Mouse (Mus musculus) CH12.LX (cell line): ENCODE data around the gene Pin1. TPM values are rescaled to one million over a fixed set of nuclear protein-coding genes. Genes with fewer than 3 reads are reported as not detected.

ENCODE experiments used
- DNase-seq: peaks from one replicate; pipeline ENCODE4 v3.0.0-alpha.2; 2013; ENCODE audit errors: extremely low read depth
- H3K27ac ChIP-seq: 2 replicates; pipeline ENCODE4 v1.5.1; 2012; ENCODE audit warnings: low read depth, mild to moderate bottlenecking, control low read depth, moderate library complexity; ENCODE audit not compliant: insufficient read depth
- H3K27me3 ChIP-seq: replicated peaks from 2 replicates; pipeline ENCODE3; 2012; ENCODE audit warnings: inconsistent platforms
- H3K36me3 ChIP-seq, 2 experiments: replicated peaks in 1 of 2; 2 replicates each; pipeline versions ENCODE3 to v1.6.1; 2012; ENCODE audit warnings: inconsistent platforms in 1 of 2, low read length in 1 of 2, mild to moderate bottlenecking in 1 of 2, mixed read lengths in 1 of 2, moderate library complexity in 1 of 2; ENCODE audit not compliant: control insufficient read depth in 1 of 2, insufficient read depth in 1 of 2
- H3K4me1 ChIP-seq, 2 experiments: 2 replicates each; pipeline ENCODE4 v1.6.1; 2012; ENCODE audit warnings: inconsistent platforms in 1 of 2, moderate library complexity in 1 of 2; ENCODE audit not compliant: insufficient read depth in 2 of 2, control insufficient read depth in 1 of 2
- H3K4me2 ChIP-seq: 2 replicates; pipeline ENCODE4 v1.6.1; 2012; ENCODE audit warnings: low read depth, mild to moderate bottlenecking, control low read depth; ENCODE audit not compliant: poor library complexity, insufficient read depth, severe bottlenecking
- H3K4me3 ChIP-seq, 3 experiments: fragments of 150-350 bp in 1 of 3; sonication (generic) in 1 of 3; replicated peaks in 1 of 3; 2 replicates each; pipeline versions ENCODE3 to v1.5.1; 2011 to 2012; ENCODE audit warnings: low read depth in 2 of 3, low read length in 2 of 3, mild to moderate bottlenecking in 2 of 3, moderate library complexity in 2 of 3, control low read depth in 1 of 3, improper control_type of control experiment in 1 of 3, inconsistent platforms in 1 of 3, mixed read lengths in 1 of 3; ENCODE audit not compliant: poor library complexity in 1 of 3
- H3K79me2 ChIP-seq: replicated peaks from 2 replicates; pipeline ENCODE4 v1.6.1; 2012; ENCODE audit warnings: mild to moderate bottlenecking, moderate library complexity; ENCODE audit not compliant: control insufficient read depth, poor library complexity, insufficient read depth, severe bottlenecking; ENCODE audit errors: extremely low read depth
- H3K9ac ChIP-seq: 2 replicates; pipeline ENCODE4 v1.6.1; 2012; ENCODE audit warnings: low read depth, mild to moderate bottlenecking, control low read depth, moderate library complexity; ENCODE audit not compliant: insufficient read depth
- H3K9me3 ChIP-seq: replicated peaks from 2 replicates; pipeline ENCODE3; 2012; ENCODE audit warnings: low read length, inconsistent platforms, mixed read lengths
- BHLHE40 ChIP-seq: IDR thresholded peaks from 2 replicates; pipeline ENCODE4 v1.6.1; 2011; ENCODE audit warnings: mild to moderate bottlenecking, low read depth, low read length, improper control_type of control experiment
- CHD1 ChIP-seq: IDR thresholded peaks from 2 replicates; pipeline ENCODE4 v1.6.1; 2012; ENCODE audit warnings: low read depth, low read length, improper control_type of control experiment, inconsistent platforms
- CHD2 ChIP-seq: IDR thresholded peaks from 2 replicates; pipeline ENCODE4 v1.6.1; 2011; ENCODE audit warnings: low read length, improper control_type of control experiment
- E2F4 ChIP-seq: IDR thresholded peaks from 2 replicates; pipeline ENCODE4 v1.6.1; 2011; ENCODE audit warnings: low read depth, low read length, improper control_type of control experiment; ENCODE audit not compliant: insufficient replicate concordance
- ETS1 ChIP-seq: conservative IDR thresholded peaks from 2 replicates; pipeline ENCODE4 v1.6.1; 2012; ENCODE audit warnings: low read depth, mild to moderate bottlenecking, inconsistent platforms, low read length, improper control_type of control experiment, moderate library complexity
- JUN ChIP-seq: IDR thresholded peaks from 2 replicates; pipeline ENCODE4 v1.6.1; 2011; ENCODE audit warnings: low read depth, mild to moderate bottlenecking, low read length, improper control_type of control experiment, moderate library complexity; ENCODE audit not compliant: insufficient read depth
- KAT2A ChIP-seq: IDR thresholded peaks from 2 replicates; pipeline ENCODE4 v1.6.1; 2012; ENCODE audit warnings: low read length, improper control_type of control experiment, inconsistent platforms; ENCODE audit not compliant: insufficient replicate concordance
- MAX ChIP-seq: IDR thresholded peaks from 2 replicates; pipeline ENCODE4 v1.6.1; 2011; ENCODE audit warnings: low read length, improper control_type of control experiment
- MXI1 ChIP-seq: IDR thresholded peaks from 2 replicates; pipeline ENCODE4 v1.6.1; 2011; ENCODE audit warnings: mild to moderate bottlenecking, low read depth, low read length, improper control_type of control experiment
- NELFE ChIP-seq: IDR thresholded peaks from 2 replicates; pipeline ENCODE4 v1.6.1; 2011; ENCODE audit warnings: low read depth, low read length, improper control_type of control experiment
- NRF1 ChIP-seq: IDR thresholded peaks from 2 replicates; pipeline ENCODE4 v1.6.1; 2014; ENCODE audit warnings: low read depth, mild to moderate bottlenecking, inconsistent platforms, low read length, improper control_type of control experiment, moderate library complexity
- PAX5 ChIP-seq: IDR thresholded peaks from 2 replicates; pipeline ENCODE4 v1.6.1; 2012; ENCODE audit warnings: low read length, inconsistent platforms, mixed read lengths
- POLR2A ChIP-seq: IDR thresholded peaks from 2 replicates; pipeline ENCODE4 v1.6.1; 2011; ENCODE audit warnings: low read depth, mild to moderate bottlenecking, improper control_type of control experiment, low read length
- SIN3A ChIP-seq: IDR thresholded peaks from 2 replicates; pipeline ENCODE4 v1.6.1; 2012; ENCODE audit warnings: low read length, improper control_type of control experiment, inconsistent platforms
- TCF12 ChIP-seq: IDR thresholded peaks from 2 replicates; pipeline ENCODE4 v1.6.1; 2014; ENCODE audit warnings: low read depth, mild to moderate bottlenecking, inconsistent platforms, low read length, improper control_type of control experiment
- UBTF ChIP-seq: IDR thresholded peaks from 2 replicates; pipeline ENCODE4 v1.6.1; 2012; ENCODE audit warnings: low read depth, mild to moderate bottlenecking, inconsistent platforms, low read length, improper control_type of control experiment, moderate library complexity
- ZC3H11A ChIP-seq: IDR thresholded peaks from 2 replicates; pipeline ENCODE4 v1.6.1; 2012; ENCODE audit warnings: low read depth, mild to moderate bottlenecking, inconsistent platforms, low read length, improper control_type of control experiment
- ZMIZ1 ChIP-seq: IDR thresholded peaks from 2 replicates; pipeline ENCODE4 v1.6.1; 2012; ENCODE audit warnings: low read depth, mild to moderate bottlenecking, inconsistent platforms, low read length, improper control_type of control experiment
- ZNF384 ChIP-seq: IDR thresholded peaks from 2 replicates; pipeline ENCODE4 v1.6.1; 2012; ENCODE audit warnings: low read depth, low read length, improper control_type of control experiment, inconsistent platforms
- dilution Hi-C: fragments of 300-500 bp; cut with MboI; formaldehyde crosslinking; loops from 2 replicates; pipeline ENCODE4 v1.14.3; 2020; ENCODE audit warnings: low sequenced_read_pairs; ENCODE audit not compliant: extremely low pct_unique_long_range_greater_than_20kb, extremely low pct_ligation_motif_present
- in situ Hi-C: fragments of 300-500 bp; cut with MboI; formaldehyde crosslinking; loops from 3 replicates; pipeline ENCODE4 v1.14.3; 2019; ENCODE audit warnings: low sequenced_read_pairs, low pct_ligation_motif_present, low pct_unique_long_range_greater_than_20kb, mixed read lengths
- polyA plus RNA-seq: library from polyadenylated mRNA; unstranded; fragments of >175 nt; gene quantifications from 2 replicates; pipeline ENCODE4 v1.2.1, GENCODE M21; 2012; ENCODE audit warnings: low read depth; ENCODE audit not compliant: insufficient read length
- total RNA-seq, 2 experiments: library from RNA; depleted of rRNA; stranded (reverse); fragments of 300-350 nt in 1 of 2; fragments of >200 nt in 1 of 2; gene quantifications; 2 replicates each; pipeline ENCODE4 v1.2.3; 2012 to 2014

Pin1 gene
- total and polyA plus RNA-seq, 3 experiments: 37.0 to 48.6 (median 43.0) TPM

- Histone ChIP-seq H3K27ac (no peak overlapping the region), H3K4me1 (no peaks in the 10 kb centered on the region), H3K36me3 (no peaks in the 10 kb centered on the region), H3K9me3 (no peaks in the 10 kb centered on the region), H3K79me2 (no peaks in the 10 kb centered on the region), H3K4me3 (no peak overlapping the region), H3K4me2 (no peak overlapping the region), H3K9ac (no peak overlapping the region), H3K27me3 (peaks cover 4% of the 10 kb centered on the region)
- no peak for DNase-seq
- in situ Hi-C loops (no loop called here), dilution Hi-C loops (no loop called here)
- TF ChIP-seq POLR2A: no peak
- TF ChIP-seq CHD1: no peak
- TF ChIP-seq ZNF384: no peak
- no peak for TF ChIP-seq ZC3H11A
- TF ChIP-seq CHD2: no peak
- no peak for TF ChIP-seq PAX5
- no peak for TF ChIP-seq JUN
- no peak for TF ChIP-seq KAT2A
- TF ChIP-seq SIN3A: no peak
- no peak for TF ChIP-seq UBTF
- no peak for TF ChIP-seq TCF12
- TF ChIP-seq E2F4: no peak
- TF ChIP-seq ETS1: no peak
- no peak for TF ChIP-seq NELFE
These were observed 26.0 kb downstream of the Pin1 start for GRCm38 (mm10) chr9:20677892-20678291.

- Histone ChIP-seq H3K36me3 (no peaks in the 10 kb centered on the region), H3K4me1 (no peaks in the 10 kb centered on the region), H3K79me2 (no peaks in the 10 kb centered on the region), H3K4me2 (no peak overlapping the region), H3K27ac (no peak overlapping the region), H3K4me3 (no peak overlapping the region), H3K9ac (no peak overlapping the region), H3K9me3 (no peaks in the 10 kb centered on the region), H3K27me3 (peaks cover 3% of the 10 kb centered on the region)
- DNase-seq: no peak
- TF ChIP-seq CHD2: no peak
- TF ChIP-seq ETS1: no peak
- TF ChIP-seq MAX: no peak
- no peak for TF ChIP-seq NRF1
- no peak for TF ChIP-seq BHLHE40
- TF ChIP-seq CHD1: no peak
- TF ChIP-seq ZMIZ1: no peak
- TF ChIP-seq ZNF384: no peak
- TF ChIP-seq MXI1: no peak
- TF ChIP-seq JUN: no peak
- in situ Hi-C loops: no loop called here
- dilution Hi-C loops: no loop called here
These were observed 28.6 kb downstream of the Pin1 start for GRCm38 (mm10) chr9:20680378-20680958.
